Mouse (Mus musculus) stomach, postnatal 0 days (tissue): ENCODE results near the gene Cenpe. TPM values are rescaled to one million over a fixed set of nuclear protein-coding genes. Genes with fewer than 3 reads are reported as not detected.

ENCODE experiments used
- ATAC-seq: fragments of 200-750 bp; cut with Nextera tagmentation; 2 replicates; pipeline ENCODE4 v1.8.0; 2017; ENCODE audit not compliant: low FRiP score, low TSS enrichment
- DNase-seq: peaks from one replicate; pipeline ENCODE4 v3.0.0-alpha.2; 2016; ENCODE audit warnings: low spot score
- H3K27ac ChIP-seq: fragments of 300-500 bp; sonication (generic); replicated peaks from 2 replicates; pipeline ENCODE4 v1.5.1; 2014; ENCODE audit warnings: mild to moderate bottlenecking, control low read depth
- H3K27me3 ChIP-seq: fragments of 300-500 bp; sonication (generic); 2 replicates; pipeline ENCODE4 v1.6.1; 2014; ENCODE audit warnings: low read length; ENCODE audit not compliant: control insufficient read depth, insufficient read depth
- H3K36me3 ChIP-seq: fragments of 300-500 bp; sonication (generic); 2 replicates; pipeline ENCODE4 v1.6.1; 2014; ENCODE audit warnings: low read length, mixed read lengths; ENCODE audit not compliant: control insufficient read depth, insufficient read depth
- H3K4me1 ChIP-seq: fragments of 300-500 bp; sonication (generic); replicated peaks from 2 replicates; pipeline ENCODE4 v1.6.1; 2014; ENCODE audit warnings: antibody characterized with exemption; ENCODE audit not compliant: control insufficient read depth, insufficient read depth
- H3K4me2 ChIP-seq: fragments of 300-500 bp; sonication (generic); replicated peaks from 2 replicates; pipeline ENCODE4 v1.6.1; 2014; ENCODE audit warnings: low read depth, mild to moderate bottlenecking, control low read depth, moderate library complexity
- H3K4me3 ChIP-seq: fragments of 300-500 bp; sonication (generic); 2 replicates; pipeline ENCODE4 v1.5.1; 2014; ENCODE audit warnings: low read depth, low read length, control low read depth
- H3K9ac ChIP-seq: fragments of 300-500 bp; sonication (generic); 2 replicates; pipeline ENCODE4 v1.6.1; 2014; ENCODE audit warnings: mild to moderate bottlenecking, low read length, control low read depth, mixed read lengths
- H3K9me3 ChIP-seq: fragments of 300-500 bp; sonication (generic); 2 replicates; pipeline ENCODE4 v1.6.1; 2016; ENCODE audit warnings: low read length; ENCODE audit not compliant: control insufficient read depth
- CTCF ChIP-seq: IDR thresholded peaks from 2 replicates; pipeline ENCODE4 v1.5.1; 2016; ENCODE audit warnings: antibody characterized with exemption, low read depth, mild to moderate bottlenecking, moderate library complexity
- EP300 ChIP-seq: optimal IDR thresholded peaks from 2 replicates; pipeline ENCODE3; 2016; ENCODE audit warnings: antibody characterized with exemption
- WGBS: fragments of 180-500 bp; shearing (Covaris S2); extraction: QIAGEN DNeasy Blood & Tissue Kit; methylation state at CpG from one replicate; pipeline ENCODE4 v1.1.7; 2014; 5-methylcytosine and 5-hydroxymethylcytosine counted together
- polyA plus RNA-seq: library from polyadenylated mRNA; unstranded; fragments of >200 nt; fragmentation: Nextera tagmentation; extraction: Ambion mirVana; gene quantifications from 2 replicates; pipeline ENCODE4 v1.2.1, GENCODE M21; 2015

The Cenpe gene
- polyA plus RNA-seq, 1 experiment from 2014 or later = 4.8 TPM

DNA sequence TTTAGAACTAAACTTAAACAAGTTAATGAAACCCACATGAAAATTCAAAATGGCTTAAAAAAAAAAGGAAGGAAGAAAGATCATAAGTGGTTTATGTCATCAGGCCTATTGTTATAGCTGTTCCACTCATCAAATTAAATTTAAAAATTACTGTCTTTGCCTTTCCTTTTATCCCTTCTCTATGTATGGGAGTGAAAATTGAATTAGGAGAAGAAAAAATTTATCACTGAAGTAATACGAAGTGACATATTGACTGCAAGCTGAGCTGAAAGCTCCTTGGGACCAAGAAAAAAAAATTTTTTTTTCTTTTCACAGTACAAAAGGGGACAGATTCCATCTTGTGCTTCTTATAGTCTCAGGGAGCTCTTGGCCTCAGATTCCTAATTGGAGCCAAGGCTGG is 83.2 kb downstream of the Cenpe start:
- no peak overlapping the region for H3K4me3 ChIP-seq
- no peak for ATAC-seq
- WGBS = 74% methylated on average over 1 of the region's 1 CpGs
- H3K4me1 ChIP-seq = no peaks in the 10 kb centered on the region
- no peaks in the 10 kb centered on the region for H3K9me3 ChIP-seq
- no peak overlapping the region for H3K27ac ChIP-seq
- no peak overlapping the region for H3K4me2 ChIP-seq
- DNase-seq = no peak
- H3K27me3 ChIP-seq = no peaks in the 10 kb centered on the region
- TF ChIP-seq EP300 (no peak), CTCF (no peak)
- no peak overlapping the region for H3K9ac ChIP-seq
- no peaks in the 10 kb centered on the region for H3K36me3 ChIP-seq

DNA sequence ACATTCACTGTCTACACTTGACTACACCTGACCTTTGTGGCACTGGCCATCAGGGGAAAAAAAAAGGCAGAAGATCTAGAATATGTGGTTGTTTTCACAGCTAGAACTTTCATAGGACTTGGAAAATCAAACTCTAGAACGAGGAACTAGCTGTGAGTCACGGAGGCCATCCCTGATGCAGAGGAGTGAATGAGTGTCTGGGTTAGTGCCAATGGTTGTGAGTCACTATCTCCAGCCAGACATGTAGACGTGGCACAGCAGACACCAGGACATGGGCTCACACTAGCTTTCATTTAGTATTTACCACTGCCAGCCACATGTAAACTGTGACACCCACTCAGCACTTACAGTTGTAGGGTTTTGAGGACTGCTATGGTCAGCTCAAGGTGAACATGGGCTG is 86.2 kb downstream of the Cenpe start:
- H3K4me2 ChIP-seq = no peak overlapping the region
- ATAC-seq = peak; percentile 73
- H3K4me1 ChIP-seq = no peaks in the 10 kb centered on the region
- no peak for TF ChIP-seq EP300
- TF ChIP-seq CTCF = no peak
- H3K36me3 ChIP-seq = no peaks in the 10 kb centered on the region
- H3K4me3 ChIP-seq = no peak overlapping the region
- no peaks in the 10 kb centered on the region for H3K27me3 ChIP-seq
- H3K9ac ChIP-seq = no peak overlapping the region
- H3K9me3 ChIP-seq = no peaks in the 10 kb centered on the region
- H3K27ac ChIP-seq = no peak overlapping the region
- 40% methylated on average over 3 of the region's 3 CpGs for WGBS
- no peak for DNase-seq

DNA sequence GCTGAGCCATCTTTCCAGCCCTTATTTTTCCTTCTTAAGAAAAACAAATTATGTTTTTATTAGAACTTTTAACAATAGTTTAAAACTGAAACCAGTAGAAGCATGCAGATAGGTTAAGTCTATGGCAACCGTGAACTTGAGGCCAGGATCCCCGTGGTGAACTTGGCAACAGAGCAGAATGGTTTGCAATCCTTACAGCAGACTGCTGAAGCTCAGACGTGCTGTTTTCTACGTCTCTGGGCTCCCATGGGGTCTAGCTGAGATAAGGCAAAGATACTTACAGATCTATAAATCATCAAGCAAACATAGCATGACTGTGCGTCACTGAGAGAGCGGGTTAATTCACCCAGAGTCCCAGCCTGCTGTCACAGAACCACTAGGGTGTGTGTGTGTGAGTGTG is 87.7 kb downstream of the Cenpe start:
- no peaks in the 10 kb centered on the region for H3K4me1 ChIP-seq
- WGBS = 45% methylated on average over 6 of the region's 6 CpGs
- no peak overlapping the region for H3K9ac ChIP-seq
- H3K4me2 ChIP-seq = no peak overlapping the region
- H3K36me3 ChIP-seq = no peaks in the 10 kb centered on the region
- H3K27ac ChIP-seq = no peak overlapping the region
- H3K4me3 ChIP-seq = no peak overlapping the region
- no peak for ATAC-seq
- H3K9me3 ChIP-seq = no peaks in the 10 kb centered on the region
- TF ChIP-seq CTCF (no peak), EP300 (no peak)
- no peaks in the 10 kb centered on the region for H3K27me3 ChIP-seq
- no peak for DNase-seq

DNA sequence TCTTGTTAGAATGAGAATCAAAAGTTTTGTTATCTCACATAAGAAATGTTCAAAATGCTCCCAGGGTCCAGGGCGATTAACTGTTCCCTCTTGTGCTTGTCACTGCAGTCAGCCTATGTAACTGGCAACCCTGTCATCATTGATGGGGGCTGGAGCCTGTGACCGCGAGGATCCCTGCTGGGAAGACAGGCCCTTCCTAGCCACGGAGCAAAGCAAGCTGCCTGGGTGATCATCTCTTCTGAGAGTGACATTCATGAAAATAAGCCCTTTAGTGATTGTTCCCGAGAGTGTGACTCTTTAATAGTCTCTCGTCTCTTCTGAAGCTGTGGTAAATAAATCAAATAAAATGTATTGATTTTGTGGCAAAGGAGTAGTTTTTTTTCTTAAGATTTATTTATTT is 91.7 kb downstream of the Cenpe start:
- Histone ChIP-seq H3K4me3 (no peak overlapping the region), H3K27ac (no peak overlapping the region), H3K36me3 (no peaks in the 10 kb centered on the region), H3K4me1 (no peaks in the 10 kb centered on the region), H3K4me2 (no peak overlapping the region), H3K27me3 (no peaks in the 10 kb centered on the region), H3K9me3 (no peaks in the 10 kb centered on the region), H3K9ac (no peak overlapping the region)
- DNase-seq = no peak
- no peak for ATAC-seq
- 56% methylated on average over 6 of the region's 6 CpGs for WGBS
- TF ChIP-seq EP300 (no peak), CTCF (no peak)

DNA sequence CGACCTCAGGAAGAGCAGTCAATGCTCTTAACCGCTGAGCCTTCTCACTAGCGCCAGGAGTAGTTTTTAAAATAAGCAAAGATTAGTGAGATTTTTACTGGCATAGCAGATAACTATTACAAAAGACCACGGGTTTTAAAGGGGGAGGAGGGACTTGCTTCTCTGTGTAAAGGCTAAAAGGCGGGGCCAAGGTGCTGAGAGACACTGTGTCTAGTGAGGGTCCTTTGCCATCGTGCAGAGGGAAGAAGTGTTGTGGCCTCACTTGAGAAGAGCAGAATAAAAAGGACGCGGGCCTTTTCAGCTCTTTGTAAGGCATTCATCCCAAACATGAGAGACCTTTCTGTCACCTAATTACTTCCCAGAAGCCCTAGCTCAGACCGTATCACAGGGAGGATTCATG is 92.2 kb downstream of the Cenpe start:
- H3K4me1 ChIP-seq = no peaks in the 10 kb centered on the region
- no peaks in the 10 kb centered on the region for H3K27me3 ChIP-seq
- WGBS = 24% methylated on average over 9 of the region's 9 CpGs
- no peaks in the 10 kb centered on the region for H3K9me3 ChIP-seq
- H3K27ac ChIP-seq = no peak overlapping the region
- H3K9ac ChIP-seq = no peak overlapping the region
- H3K36me3 ChIP-seq = no peaks in the 10 kb centered on the region
- no peak overlapping the region for H3K4me2 ChIP-seq
- DNase-seq (no peak), ATAC-seq (no peak)
- no peak overlapping the region for H3K4me3 ChIP-seq
- TF ChIP-seq CTCF (no peak), EP300 (no peak)

DNA sequence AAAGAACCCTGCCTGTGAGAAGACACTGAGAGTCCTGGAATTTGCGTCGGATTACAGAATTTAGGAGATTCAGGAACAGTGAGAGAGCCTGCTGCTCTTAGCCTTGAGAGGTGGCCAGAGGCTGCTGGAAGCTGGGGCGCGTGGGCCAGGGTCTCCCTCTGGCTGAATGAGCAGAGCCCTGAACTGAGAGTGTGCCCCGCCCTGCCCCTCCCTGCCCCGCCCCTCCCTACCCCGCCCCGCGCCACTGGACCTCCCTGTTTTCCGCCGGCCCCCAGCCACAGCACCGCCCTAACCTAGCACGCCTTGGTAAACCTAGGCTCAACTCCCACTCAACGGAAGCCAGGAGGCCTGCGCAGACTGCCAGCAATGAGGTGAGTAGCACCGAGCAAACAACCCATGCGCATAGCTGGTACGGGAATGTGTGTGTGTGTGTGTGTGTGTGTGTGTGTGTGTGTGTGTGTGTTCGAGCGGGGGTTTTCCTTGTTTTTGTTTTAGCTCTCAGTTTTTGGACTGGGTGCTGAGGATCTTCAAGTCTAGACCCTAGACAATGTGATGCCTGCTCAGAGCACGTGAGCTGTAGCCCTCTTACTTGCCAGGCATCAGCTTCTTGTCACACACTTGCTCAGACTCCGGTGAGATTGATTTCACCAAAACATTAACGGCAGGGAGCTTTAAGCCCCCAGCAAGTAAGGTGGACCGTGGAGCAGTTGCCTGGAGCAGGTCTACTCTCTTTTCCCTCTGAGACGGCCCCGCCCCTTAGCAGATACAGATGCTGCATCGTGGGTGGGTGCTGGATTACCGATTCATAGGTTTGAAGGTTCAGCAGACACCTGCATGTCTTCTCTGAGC is 95.3 kb downstream of the Cenpe start, which contains the start of gene Slc9b2:
Gene Slc9b2, plus strand, starts transcription at position 290 of the 849 bp plus-strand sequence.
- DNase-seq (peak; percentile 83), ATAC-seq (peak; percentile 98)
- TF ChIP-seq CTCF = no peak
- no peak for TF ChIP-seq EP300
- Histone ChIP-seq H3K36me3 (no peaks in the 10 kb centered on the region), H3K4me3 (peak within 1 kb of the TSS; percentile 21), H3K9me3 (no peaks in the 10 kb centered on the region), H3K27me3 (no peaks in the 10 kb centered on the region), H3K27ac (no peak within 1 kb of the TSS), H3K9ac (no peak within 1 kb of the TSS), H3K4me2 (peak within 1 kb of the TSS; percentile 61), H3K4me1 (no peaks in the 10 kb centered on the region)
- WGBS = 7% methylated on average over 25 of the region's 28 CpGs
